Mouse (Mus musculus) embryonic stem cell, embryonic (primary cell): ENCODE results near the gene Cpm.

Experiments used
- CTCF ChIA-PET, 4 experiments: fragments of 300-600 bp in 2 of 4; fragments of 350-600 bp in 2 of 4; sonication (Branson Sonifier 250); formaldehyde crosslinking; loops; one replicate each; lab custom pipeline; 2022; ENCODE audit warnings: inconsistent platforms in 2 of 4; lab: Charles Lee
- POLR2A ChIA-PET, 4 experiments: fragments of 300-600 bp in 2 of 4; fragments of 350-600 bp in 2 of 4; sonication (Branson Sonifier 250); formaldehyde crosslinking; loops; one replicate each; lab custom pipeline; 2022; ENCODE audit warnings: antibody characterized with exemption in 4 of 4, inconsistent platforms in 1 of 4; lab: Charles Lee

Gene Cpm

DNA sequence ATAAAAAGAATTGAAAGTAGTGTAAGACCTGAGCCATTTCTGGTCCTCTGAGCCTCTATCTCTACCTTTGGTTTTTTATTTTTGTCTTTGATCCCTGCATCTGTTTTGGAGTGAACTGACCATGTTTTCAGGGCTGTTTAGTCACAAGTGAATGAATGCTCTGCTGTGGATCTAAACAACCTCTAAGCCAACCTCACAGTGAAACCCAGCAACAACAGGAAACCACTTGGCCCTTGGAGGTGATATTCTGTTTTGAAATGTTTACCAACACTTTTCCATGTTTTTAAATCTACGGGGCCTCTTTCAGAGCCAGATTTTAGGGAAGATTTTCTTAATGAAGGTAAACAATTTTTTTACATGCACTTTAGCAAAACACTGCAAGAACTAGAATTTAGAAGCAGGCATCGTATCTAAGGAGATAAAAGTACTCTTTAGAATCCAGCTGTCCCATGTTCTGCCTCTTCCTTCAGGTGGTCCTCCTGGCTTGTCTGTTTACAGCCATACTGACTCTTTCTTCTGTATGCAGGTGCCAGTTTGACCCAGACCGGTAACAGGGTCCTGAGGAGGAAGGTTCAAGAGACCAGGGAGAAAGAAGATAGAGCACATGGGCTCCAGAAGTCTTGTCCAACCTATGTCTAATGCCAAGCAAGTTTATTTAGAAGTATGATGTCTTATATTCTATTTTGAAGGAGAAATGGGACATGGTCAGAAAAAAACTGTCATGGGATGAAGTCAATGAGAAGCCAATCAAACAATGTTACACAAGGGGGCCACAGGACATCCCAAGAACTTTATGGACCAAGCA, 26.8 kb upstream of the Cpm start:
- CTCF ChIA-PET: interaction anchor here in 2 of 4 experiments (0.8 to 1.2 kb wide), 3 partner anchors 10 to 50 kb away, joined by 3 read pairs; partner anchors contain the start of gene Cpm (in 1 of the 2)
- POLR2A ChIA-PET: interaction anchor here in 1 of 4 experiments (1.2 to 1.3 kb wide), 2 partner anchors 40 to 56 kb away, joined by 3 to 4 read pairs; no protein-coding TSS in a partner anchor

- ChIA-PET CTCF (no interaction called here), POLR2A (interaction anchor here in 1 of 4 experiments (1.2 kb wide), 1 partner anchor 39 kb away, joined by 3 read pairs; no protein-coding TSS in a partner anchor)
These were observed 26.0 kb upstream of the Cpm start for GRCm38 (mm10) chr10:117603130-117603833.

DNA sequence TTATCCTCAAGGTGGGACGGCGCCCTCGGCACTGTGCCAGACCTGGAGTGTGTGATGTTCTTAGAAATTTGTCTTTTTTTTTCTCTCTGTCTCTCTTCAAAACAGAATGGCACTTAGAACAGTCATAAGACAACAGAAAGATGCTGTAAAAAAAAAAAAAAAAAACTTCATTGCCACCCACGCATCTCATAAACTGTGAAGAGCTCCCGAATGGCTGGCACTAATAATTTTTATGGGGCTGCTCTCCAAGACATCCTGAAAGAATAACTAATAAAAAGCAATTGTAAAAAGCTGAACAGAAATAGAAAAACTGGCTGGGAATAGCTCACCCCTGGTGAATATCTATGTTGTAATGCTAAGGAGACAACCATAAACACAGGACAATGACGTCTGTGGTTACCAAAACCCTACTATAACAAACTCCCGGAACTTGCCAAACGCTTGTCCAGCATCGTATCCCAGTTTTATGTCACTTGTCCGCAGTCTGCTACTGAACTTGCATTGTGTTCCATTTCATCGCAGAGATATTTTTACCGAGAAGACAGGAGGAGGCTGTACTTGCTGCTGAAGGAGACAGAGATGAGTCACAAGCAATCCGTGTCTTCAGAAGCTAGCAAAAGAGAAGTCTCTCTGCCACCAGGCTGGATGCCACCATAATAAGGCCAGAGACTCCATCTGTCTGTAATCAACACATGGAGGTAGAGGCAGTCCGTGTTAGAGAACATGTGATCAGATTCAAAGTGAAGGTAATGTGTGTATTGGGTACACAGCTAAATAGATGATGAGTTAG, 25.3 kb upstream of the Cpm start:
- CTCF ChIA-PET: interaction anchor here in 1 of 4 experiments (0.7 kb wide), 1 partner anchor 464 kb away, joined by 10 read pairs; no protein-coding TSS in a partner anchor
- POLR2A ChIA-PET: no interaction called here

- ChIA-PET POLR2A (no interaction called here), CTCF (no interaction called here)
These were observed 24.5 kb upstream of the Cpm start for GRCm38 (mm10) chr10:117604624-117605282.

- ChIA-PET CTCF (no interaction called here), POLR2A (interaction anchor here in 1 of 4 experiments (0.6 kb wide), 1 partner anchor 214 kb away, joined by 4 read pairs; no protein-coding TSS in a partner anchor)
These were observed 23.7 kb upstream of the Cpm start for GRCm38 (mm10) chr10:117605283-117606243.

DNA sequence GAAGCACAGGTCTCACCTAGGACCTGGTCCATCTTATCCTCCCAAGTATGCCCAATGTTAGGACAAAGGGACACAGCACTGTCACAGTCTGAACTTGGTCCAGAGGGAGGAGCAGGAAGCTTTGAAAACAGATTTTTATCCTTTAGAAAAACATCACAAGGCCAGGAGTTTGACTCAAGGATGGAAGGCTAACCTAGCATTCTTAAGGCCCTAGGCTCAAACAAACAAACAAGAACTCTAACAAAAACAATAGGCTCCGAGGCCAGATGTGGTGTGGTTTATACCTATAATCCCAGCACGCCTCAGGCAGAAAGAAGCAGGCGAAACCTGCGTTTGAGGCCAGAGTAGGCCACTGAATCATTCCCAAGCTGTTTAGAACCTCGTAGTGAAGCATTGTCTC, 22.9 kb upstream of the Cpm start:
- POLR2A ChIA-PET: no interaction called here
- CTCF ChIA-PET: no interaction called here

- POLR2A ChIA-PET: no interaction called here
- CTCF ChIA-PET: no interaction called here
These were observed 22.1 kb upstream of the Cpm start for GRCm38 (mm10) chr10:117607051-117607803.

- CTCF ChIA-PET: no interaction called here
- POLR2A ChIA-PET: no interaction called here
These were observed 21.5 kb upstream of the Cpm start for GRCm38 (mm10) chr10:117607804-117608279.

GRCm38 (mm10) chr10:117608487-117608886, 20.8 kb upstream of the Cpm start:
- ChIA-PET CTCF (no interaction called here), POLR2A (no interaction called here)

- POLR2A ChIA-PET: interaction anchor here in 1 of 4 experiments (0.9 kb wide), 1 partner anchor 54 kb away, joined by 3 read pairs; no protein-coding TSS in a partner anchor
- CTCF ChIA-PET: no interaction called here
These were observed 20.1 kb upstream of the Cpm start for GRCm38 (mm10) chr10:117608988-117609809.

DNA sequence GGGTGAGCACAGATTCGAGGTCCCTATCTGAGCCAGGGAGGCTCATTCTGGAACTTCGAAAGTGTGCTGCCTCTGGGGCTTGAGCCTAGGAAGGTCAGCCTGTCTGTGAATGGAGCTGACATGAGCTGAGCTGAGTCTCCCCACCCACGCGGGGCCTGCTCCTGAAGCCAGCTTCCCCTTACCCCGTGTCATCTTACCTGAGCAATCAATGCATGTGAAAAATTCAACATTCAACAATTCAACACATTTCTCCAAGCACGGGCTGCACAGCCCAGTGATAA, 19.6 kb upstream of the Cpm start:
- CTCF ChIA-PET: interaction anchor here in 1 of 4 experiments (0.6 kb wide), 1 partner anchor 93 kb away, joined by 3 read pairs; no protein-coding TSS in a partner anchor
- POLR2A ChIA-PET: interaction anchor here in 1 of 4 experiments (0.9 kb wide), 1 partner anchor 53 kb away, joined by 3 read pairs; no protein-coding TSS in a partner anchor

DNA sequence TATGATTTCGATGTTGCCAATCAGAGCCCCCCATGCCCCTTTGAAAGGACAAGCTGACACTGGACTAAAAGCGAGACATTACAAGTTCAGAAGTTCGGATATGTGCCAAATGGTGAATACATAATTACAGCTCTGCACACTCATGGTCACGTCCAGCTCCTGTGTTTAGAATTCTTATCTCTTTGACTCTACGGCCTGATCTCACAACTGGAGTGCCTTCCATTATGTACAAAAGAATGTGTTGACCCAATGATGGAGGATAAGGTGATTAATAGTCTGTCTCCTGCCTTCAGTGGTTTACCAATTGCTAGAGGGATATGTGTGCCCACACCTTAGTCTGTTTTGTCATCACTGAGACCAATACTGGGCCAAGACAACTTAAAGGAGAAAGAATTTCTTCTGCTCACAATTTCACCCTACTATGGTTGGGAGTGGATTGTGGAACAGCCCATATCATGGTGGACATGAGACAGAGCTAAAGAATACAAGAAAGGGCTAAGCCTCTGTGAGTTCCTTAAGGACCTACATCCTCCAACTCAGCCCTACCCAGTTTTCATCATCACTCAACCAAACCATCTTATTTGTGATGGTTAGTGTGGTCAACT, 19.0 kb upstream of the Cpm start:
- ChIA-PET CTCF (interaction anchor here in 2 of 4 experiments (0.6 kb wide), 2 partner anchors 26 to 94 kb away, joined by 3 read pairs; no protein-coding TSS in a partner anchor), POLR2A (interaction anchor here in 1 of 4 experiments (0.9 kb wide), 1 partner anchor 52 kb away, joined by 3 read pairs; no protein-coding TSS in a partner anchor)

- ChIA-PET POLR2A (no interaction called here), CTCF (interaction anchor here in 1 of 4 experiments (0.6 kb wide), 1 partner anchor 1157 kb away, joined by 4 read pairs; no protein-coding TSS in a partner anchor)
These were observed 18.4 kb upstream of the Cpm start for GRCm38 (mm10) chr10:117610794-117611384.

- CTCF ChIA-PET: no interaction called here
- POLR2A ChIA-PET: no interaction called here
These were observed 17.8 kb upstream of the Cpm start for GRCm38 (mm10) chr10:117611503-117611902.

DNA sequence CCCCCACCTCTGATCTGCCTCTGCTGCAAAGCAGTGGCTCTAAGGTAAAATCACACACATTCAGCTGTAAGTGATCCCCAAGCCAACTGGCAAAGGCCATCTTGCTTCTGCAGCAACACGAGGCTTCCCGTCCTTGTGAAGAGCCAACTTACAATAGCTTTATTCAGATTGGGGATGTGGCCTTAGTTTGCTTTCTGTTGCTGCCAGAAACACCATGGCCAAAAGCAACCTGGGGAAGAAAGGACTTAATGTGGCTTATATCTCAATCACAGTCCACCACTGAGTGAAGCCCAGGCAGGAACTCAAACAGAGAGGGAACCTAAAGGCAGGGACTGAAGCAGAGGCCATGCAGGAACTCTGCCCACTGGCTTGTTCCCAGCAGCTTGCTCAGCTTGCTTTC, 17.3 kb upstream of the Cpm start:
- CTCF ChIA-PET: interaction anchor here in 1 of 4 experiments (1.0 kb wide), 1 partner anchor 10 kb away, joined by 3 read pairs; no protein-coding TSS in a partner anchor
- POLR2A ChIA-PET: no interaction called here
